Mouse (Mus musculus) embryo, embryonic 9.5 days (tissue): Measurements from ENCODE around the gene Zfp985.
"Not testable (repeated sequence)": the region's sequence is repeated elsewhere in the genome, so short reads cannot be mapped to it uniquely, and the experiment has no call there.

ENCODE experiments used
- DNase-seq: peaks from one replicate; pipeline ENCODE4 v3.0.0-alpha.2; 2017; ENCODE audit errors: extremely low spot score

Gene Zfp985

DNA sequence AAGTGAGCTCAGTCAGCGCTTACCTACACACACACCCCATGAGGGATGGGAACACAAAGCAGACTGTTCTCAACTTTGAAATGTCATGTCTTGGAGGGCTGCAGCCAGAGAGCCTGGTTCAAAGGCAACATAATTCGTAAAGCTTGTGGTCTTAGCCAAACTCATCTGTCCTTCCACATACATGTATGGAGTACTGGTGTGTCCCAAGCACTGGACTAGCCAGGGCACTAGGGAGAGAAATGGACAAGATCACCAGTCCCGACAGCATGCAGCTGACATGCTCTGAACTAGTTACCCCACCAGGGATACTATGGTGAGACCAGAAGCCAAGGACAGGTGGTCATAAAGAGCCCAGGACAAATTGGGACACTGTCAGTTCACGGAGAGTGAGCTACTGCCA, 50.7 kb downstream of the Zfp985 start:
- no peak for DNase-seq

DNA sequence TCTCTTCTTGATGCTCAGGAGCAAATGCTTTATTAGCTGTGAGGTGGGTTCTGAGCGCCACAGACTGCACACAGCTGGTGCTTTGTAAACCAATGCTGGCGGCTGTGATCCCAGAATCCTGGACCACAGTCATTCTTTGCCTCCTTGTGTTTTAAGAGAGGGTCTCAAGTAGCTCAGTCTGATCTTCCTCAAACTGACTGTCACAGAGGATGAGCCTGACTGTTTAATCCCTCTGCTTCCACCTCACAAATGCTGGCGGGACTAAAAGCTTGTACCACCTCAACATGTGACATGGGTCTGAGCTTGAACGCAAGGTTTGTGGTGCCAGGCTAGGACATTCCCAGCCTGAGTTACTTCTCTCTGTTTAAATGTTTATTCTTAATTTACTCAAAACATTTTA, 52.4 kb downstream of the Zfp985 start:
- DNase-seq: no peak

DNA sequence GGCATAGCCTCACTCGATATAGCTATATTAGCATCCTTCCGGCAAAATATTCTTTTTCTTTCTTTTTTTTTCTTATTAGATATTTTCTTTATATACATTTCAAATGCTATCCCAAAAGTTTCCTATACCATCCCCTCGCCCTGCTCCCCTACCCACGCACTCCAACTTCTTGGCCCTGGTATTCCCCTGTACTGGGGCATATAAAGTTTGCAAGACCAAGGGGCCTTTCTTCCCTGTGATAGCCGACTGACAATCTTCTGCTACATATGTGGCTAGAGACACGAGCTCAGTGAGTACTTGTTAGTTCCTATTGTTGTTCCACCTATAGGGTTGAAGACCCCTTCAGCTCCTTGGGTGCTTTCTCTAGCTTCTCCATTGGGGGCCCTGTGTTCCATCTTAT, 53.4 kb downstream of the Zfp985 start:
- not testable (repeated sequence) for DNase-seq

DNA sequence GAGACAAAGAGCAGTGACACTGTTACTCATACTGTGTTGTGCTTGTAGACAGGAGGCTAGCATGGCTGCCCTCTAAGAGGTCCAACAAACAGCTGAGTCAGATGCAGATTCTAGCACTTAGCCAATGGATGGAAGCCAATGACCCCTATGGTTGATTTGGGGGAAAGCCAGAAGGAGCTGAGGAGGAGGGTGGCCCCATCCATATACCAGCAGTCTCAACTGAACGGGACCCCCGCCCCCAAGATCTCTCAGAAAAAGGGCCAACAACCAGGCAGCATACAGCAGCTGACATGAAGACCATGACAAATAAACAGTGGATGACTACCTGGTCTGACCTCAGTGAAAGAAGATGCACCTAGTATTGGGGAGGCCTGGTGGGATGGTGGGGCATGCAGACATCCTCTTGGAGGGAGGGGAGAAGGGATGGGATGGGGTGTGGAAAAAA, 80.8 kb downstream of the Zfp985 start:
- DNase-seq: not testable (repeated sequence)
